Mouse (Mus musculus): ENCODE measurements at regions not wholly inside any gene's neighbourhood (a gene's known extent, or its start where the extent isn't known, plus 50 kb on each side); places are given as distances from the start of the nearest gene placed in this dataset.

GRCm38 (mm10) chr7:54458386-54458785, 376.9 kb upstream of the Luzp2 start:
- peak; percentile 42 for DNase-seq (ENCODE audit: low read depth)

GRCm38 (mm10) chr7:54491254-54491653, 344.0 kb upstream of the Luzp2 start:
- no peak for DNase-seq (ENCODE audit: low read depth)

DNA sequence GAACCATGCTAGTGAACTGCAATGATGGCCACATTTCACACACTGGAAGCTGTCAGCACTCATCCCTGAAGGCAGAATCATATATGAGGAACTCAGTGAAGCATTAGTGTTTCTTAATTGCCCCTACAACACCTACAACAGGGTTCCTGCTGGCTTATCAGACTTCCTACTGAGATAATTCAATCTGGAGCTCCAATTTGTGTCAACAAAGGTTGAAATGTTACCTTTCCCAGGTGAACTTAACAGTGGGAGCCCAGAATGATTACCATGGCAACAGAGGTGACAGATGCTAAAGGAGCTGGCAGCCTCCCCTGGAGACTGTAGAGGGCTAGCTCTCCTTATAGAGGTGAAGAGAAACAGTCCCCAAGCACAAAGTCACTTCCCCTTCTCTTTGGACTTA, 330.1 kb upstream of the Luzp2 start:
- no peak for DNase-seq (ENCODE audit: low read depth)

DNA sequence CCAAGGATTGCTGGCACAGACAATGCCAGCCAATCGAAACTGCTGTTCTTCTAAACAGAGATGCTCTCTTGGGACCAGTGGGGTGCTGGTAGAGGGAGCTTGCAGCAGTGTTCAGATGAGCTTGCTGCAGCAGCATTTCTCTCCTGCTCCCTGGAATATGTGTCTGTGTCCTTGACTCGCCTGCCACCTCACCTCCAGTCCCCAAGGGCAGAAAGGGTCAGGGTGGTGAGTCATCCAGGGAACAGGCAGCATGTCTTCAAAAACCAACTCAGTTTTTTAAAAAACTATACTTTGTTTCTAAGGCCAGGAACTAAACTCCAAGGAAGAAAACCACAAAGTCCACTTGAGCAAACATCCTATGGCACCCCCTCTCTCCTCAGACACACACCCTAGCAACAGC, 328.3 kb upstream of the Luzp2 start:
- no peak for DNase-seq (ENCODE audit: low read depth)

GRCm38 (mm10) chr7:54535693-54536092, 299.6 kb upstream of the Luzp2 start:
- no peak for DNase-seq (ENCODE audit: low read depth)

DNA sequence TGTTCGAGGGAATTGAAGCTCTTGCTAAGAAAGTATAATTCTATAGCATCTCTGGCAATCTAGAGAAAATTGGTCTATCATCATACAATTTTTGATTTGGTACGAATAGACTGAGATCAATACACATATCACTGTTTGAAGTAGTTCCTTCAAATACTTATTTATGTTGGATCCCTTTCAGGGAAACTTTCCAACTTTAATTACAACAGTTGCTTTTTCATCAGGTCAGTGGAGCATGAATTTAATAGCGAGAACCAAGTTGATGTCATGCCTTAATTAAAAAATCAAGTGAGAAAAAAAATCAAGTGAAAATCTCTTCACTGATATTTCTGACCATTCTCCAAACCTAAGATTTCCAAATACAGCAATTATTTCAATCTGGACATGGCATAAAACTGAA, 277.9 kb upstream of the Luzp2 start:
- no peak for DNase-seq (ENCODE audit: low read depth)

GRCm38 (mm10) chr7:54565569-54566179, 269.6 kb upstream of the Luzp2 start:
- no peak for DNase-seq (ENCODE audit: low read depth)

- DNase-seq (ENCODE audit: low read depth), result no peak
Observed at GRCm38 (mm10) chr7:54599776-54600175, 235.5 kb upstream of the Luzp2 start.

GRCm38 (mm10) chr7:54622436-54622835, 212.9 kb upstream of the Luzp2 start:
- no peak for DNase-seq (ENCODE audit: low read depth)

DNA sequence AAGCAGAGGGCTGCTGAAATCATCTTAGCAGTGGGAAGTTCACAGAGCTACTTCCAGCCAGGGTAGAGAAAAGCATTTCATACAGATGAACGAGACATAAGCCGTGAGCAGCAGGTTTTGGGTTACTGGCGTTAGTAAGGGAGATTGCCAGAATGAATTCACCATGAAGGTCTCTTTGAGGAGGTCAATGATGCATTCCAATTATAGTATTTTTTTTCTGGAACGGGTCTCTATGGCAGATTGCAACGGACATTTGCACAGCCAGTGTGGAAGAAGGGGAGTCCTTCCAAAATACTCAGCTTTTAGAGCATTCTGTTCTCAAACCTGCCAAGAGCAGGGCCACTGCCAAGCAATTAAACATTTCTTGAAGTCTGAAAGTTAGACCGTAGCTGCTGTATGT, 201.4 kb upstream of the Luzp2 start:
- DNase-seq (ENCODE audit: low read depth), result no peak

DNA sequence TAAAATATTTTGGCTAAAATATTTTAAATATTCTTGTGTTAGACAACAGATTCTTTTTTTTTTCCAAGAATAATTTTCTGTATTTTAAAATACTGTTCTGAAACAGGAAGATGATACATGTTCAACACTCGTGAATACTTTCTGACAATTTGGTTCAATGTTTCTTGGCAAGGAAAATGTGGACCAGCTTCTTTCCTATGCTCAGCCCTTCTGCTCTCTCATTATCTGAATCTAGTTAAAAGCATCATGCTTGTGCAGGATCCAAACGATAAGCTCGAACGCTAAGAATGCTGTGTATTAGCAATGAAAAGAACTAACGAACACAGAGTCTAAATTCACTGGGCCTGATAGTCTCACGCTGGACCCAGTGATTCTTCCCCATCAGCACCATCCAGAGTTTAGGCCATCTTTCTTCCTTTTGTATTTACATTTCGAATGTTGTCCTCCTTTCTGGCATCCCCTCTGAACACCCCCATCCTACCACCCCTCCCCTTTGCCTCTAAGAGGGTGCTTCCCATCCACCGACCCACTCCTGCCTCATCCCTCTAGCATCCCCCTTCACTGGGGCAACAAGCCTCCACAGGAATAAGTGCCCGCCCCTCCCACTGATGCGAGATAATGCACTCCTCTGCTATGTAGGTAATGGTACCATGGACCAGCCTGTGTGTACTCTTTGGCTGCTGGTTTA, 200.8 kb upstream of the Luzp2 start:
- no peak for DNase-seq (ENCODE audit: low read depth)

GRCm38 (mm10) chr7:54645314-54645713, 190.0 kb upstream of the Luzp2 start:
- DNase-seq (ENCODE audit: low read depth), result no peak

GRCm38 (mm10) chr7:54649025-54649424, 186.3 kb upstream of the Luzp2 start:
- no peak for DNase-seq (ENCODE audit: low read depth)

All from 416B (cell line).